Mouse (Mus musculus) embryonic stem cell, embryonic (primary cell): ENCODE measurements around the gene Padi4.

Experiments
- CTCF ChIA-PET, 4 experiments: fragments of 300-600 bp in 2 of 4; fragments of 350-600 bp in 2 of 4; sonication (Branson Sonifier 250); formaldehyde crosslinking; loops; one replicate each; lab custom pipeline; 2022; ENCODE audit warnings: inconsistent platforms in 2 of 4; lab: Charles Lee
- POLR2A ChIA-PET, 4 experiments: fragments of 300-600 bp in 2 of 4; fragments of 350-600 bp in 2 of 4; sonication (Branson Sonifier 250); formaldehyde crosslinking; loops; one replicate each; lab custom pipeline; 2022; ENCODE audit warnings: antibody characterized with exemption in 4 of 4, inconsistent platforms in 1 of 4; lab: Charles Lee

The Padi4 gene

GRCm38 (mm10) chr4:140794678-140795077 is 20.6 kb upstream of the Padi4 start:
- CTCF ChIA-PET: interaction anchor here in 1 of 4 experiments (2.1 kb wide), 2 partner anchors 19 to 108 kb away, joined by 6 read pairs; no protein-coding TSS in a partner anchor
- POLR2A ChIA-PET: no interaction called here

DNA sequence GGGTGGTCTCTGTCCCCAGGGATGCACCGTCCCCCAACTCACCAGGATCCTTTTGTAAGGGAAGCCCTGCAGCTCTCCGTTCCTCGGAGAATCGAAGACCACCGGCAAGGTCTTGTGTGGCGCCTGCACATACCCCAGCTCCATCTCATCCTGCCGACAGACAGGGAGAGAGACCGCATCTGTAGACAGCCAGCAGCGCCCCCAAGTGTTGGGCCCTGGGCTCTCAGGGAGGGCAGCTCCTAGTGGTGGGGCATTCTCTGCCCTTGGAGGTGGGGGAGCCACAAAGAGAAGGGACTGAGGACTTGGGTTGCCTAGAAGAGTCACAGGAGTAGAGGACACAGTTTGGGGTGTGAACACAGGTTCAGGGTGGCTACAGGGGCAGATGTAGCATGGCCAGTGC is 19.8 kb upstream of the Padi4 start:
- POLR2A ChIA-PET: interaction anchor here in 3 of 4 experiments (0.5 to 0.7 kb wide), 4 partner anchors 22 to 191 kb away, joined by 3 to 5 read pairs (median 4); no protein-coding TSS in a partner anchor
- CTCF ChIA-PET: interaction anchor here (0.6 to 2.1 kb wide), 29 partner anchors 8 to 999 kb away, joined by 3 to 7 read pairs (median 4); partner anchors contain the start of genes Casp9 (in 1 of the 4) and Crocc (in 1 of the 4)

DNA sequence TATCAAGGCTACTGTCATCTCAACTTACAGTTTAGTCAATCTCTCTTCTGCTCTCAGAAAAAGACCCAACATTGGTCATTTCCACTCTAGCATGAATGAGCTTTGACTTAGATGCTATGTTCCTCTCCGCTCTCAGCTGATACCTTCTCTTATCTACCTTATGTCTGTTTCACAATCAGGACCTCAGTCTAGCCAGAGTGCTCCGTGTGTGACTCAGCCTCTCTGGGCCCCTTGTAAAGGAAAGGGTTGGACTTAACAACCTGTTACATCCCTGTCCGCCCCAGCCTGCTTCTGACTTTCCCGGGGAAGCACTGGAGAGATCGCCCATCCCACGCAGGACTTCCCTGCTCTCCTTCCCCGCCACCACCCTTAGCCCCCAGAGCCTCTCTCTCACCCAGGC is 18.5 kb upstream of the Padi4 start:
- CTCF ChIA-PET: interaction anchor here in 2 of 4 experiments (1.1 to 1.3 kb wide), 2 partner anchors 10 to 141 kb away, joined by 3 to 7 read pairs; no protein-coding TSS in a partner anchor
- POLR2A ChIA-PET: interaction anchor here in 1 of 4 experiments (0.6 kb wide), 1 partner anchor 1067 kb away, joined by 3 read pairs; no protein-coding TSS in a partner anchor

- POLR2A ChIA-PET: interaction anchor here in 2 of 4 experiments (0.6 to 1.5 kb wide), 7 partner anchors 19 to 111 kb away, joined by 3 to 4 read pairs (median 3); partner anchors contain the start of gene Padi3 (in 1 of the 2)
- CTCF ChIA-PET: interaction anchor here in 2 of 4 experiments (0.6 to 3.5 kb wide), 11 partner anchors 19 to 989 kb away, joined by 3 to 21 read pairs (median 4); partner anchors contain the start of gene Padi3 (in 1 of the 2)
These were observed 17.0 kb upstream of the Padi4 start for GRCm38 (mm10) chr4:140791071-140791470.

DNA sequence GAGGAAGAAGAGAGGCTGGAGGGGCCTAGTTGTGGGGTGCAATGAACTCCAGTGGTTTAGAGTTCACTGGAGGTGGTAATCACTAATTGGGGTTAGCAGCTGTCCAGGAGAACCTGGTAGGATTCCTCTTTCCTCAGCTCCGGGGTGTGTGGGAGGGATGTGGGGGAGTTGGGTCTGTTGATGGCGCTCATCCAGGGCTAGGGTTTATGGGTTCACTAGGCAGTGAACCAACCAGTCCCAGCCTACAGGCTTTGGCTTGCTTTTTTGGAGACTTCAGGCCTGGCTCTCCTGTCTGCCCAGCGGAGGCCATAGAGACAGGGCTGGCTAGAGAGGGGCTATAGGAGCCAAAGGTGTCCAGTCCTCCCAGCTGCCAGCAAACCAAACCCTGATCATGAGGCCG is 15.9 kb upstream of the Padi4 start:
- ChIA-PET CTCF (interaction anchor here (0.6 to 3.5 kb wide), 10 partner anchors 27 to 564 kb away, joined by 3 to 21 read pairs (median 7); no protein-coding TSS in a partner anchor), POLR2A (interaction anchor here in 1 of 4 experiments (0.7 to 0.8 kb wide), 2 partner anchors 19 to 89 kb away, joined by 3 read pairs; partner anchors contain the start of gene Rcc2)

DNA sequence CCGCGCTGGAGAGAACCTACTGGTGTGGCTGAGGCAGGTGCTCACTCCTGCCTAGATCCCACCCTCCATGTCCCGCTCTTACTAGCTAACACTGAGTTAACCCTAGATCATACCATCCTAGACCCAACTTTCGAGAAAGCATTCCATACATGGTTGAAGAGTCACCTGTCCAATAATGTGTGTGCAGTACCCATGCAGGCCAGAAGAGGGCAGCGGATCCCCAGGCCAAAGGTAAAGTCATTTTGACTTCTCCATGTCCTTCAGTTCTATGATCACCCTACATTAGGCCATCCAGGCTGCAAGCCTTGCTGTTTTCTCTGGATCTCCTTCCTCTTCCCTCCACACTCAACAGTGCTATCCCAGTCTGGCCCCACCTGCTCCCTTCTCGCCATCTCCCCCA is 14.9 kb upstream of the Padi4 start:
- POLR2A ChIA-PET: interaction anchor here in 3 of 4 experiments (0.7 to 1.4 kb wide), 7 partner anchors 9 to 116 kb away, joined by 3 to 5 read pairs (median 3); no protein-coding TSS in a partner anchor
- CTCF ChIA-PET: interaction anchor here (0.5 to 3.5 kb wide), 24 partner anchors 9 to 300 kb away, joined by 3 to 21 read pairs (median 4); partner anchors contain the start of gene Padi4 (in 1 of the 4)

DNA sequence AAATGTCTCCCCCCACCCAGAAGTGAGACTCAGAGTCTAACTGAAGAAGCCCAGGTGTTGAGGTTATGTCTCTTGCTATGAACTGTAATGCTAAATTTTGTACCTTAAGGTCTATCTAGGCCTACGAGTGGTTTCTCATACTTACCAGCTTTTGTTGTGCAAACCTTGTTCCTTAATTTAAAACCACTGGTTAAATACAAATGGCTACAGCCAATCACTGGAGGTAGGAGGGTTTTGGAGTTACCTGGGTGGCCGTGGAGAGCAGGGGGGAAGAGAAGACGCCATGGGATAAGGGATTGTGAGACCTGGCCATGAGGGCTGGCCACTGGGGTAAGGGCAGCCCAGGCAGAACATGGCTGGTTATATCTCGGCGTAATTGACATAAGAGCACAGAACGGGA is 14.2 kb upstream of the Padi4 start:
- ChIA-PET POLR2A (interaction anchor here in 3 of 4 experiments (0.6 to 1.4 kb wide), 6 partner anchors 8 to 131 kb away, joined by 3 to 5 read pairs (median 3); no protein-coding TSS in a partner anchor), CTCF (interaction anchor here (0.5 to 3.5 kb wide), 23 partner anchors 8 to 301 kb away, joined by 3 to 21 read pairs (median 4); partner anchors contain the start of gene Padi4 (in 1 of the 4))

GRCm38 (mm10) chr4:140787414-140787813 is 13.4 kb upstream of the Padi4 start:
- ChIA-PET CTCF (interaction anchor here (0.6 to 2.7 kb wide), 9 partner anchors 17 to 244 kb away, joined by 3 to 11 read pairs (median 4); no protein-coding TSS in a partner anchor), POLR2A (interaction anchor here in 1 of 4 experiments (1.4 to 1.5 kb wide), 2 partner anchors 17 to 169 kb away, joined by 5 read pairs; no protein-coding TSS in a partner anchor)

GRCm38 (mm10) chr4:140785217-140785616 is 11.2 kb upstream of the Padi4 start:
- ChIA-PET POLR2A (interaction anchor here in 2 of 4 experiments (0.5 to 1.7 kb wide), 6 partner anchors 11 to 187 kb away, joined by 3 to 6 read pairs (median 3); no protein-coding TSS in a partner anchor), CTCF (interaction anchor here (0.6 to 1.7 kb wide), 21 partner anchors 8 to 1662 kb away, joined by 3 to 13 read pairs (median 3); partner anchors contain the start of gene Padi4 (in 1 of the 4))

GRCm38 (mm10) chr4:140784292-140784945 is 10.4 kb upstream of the Padi4 start:
- CTCF ChIA-PET: interaction anchor here (0.6 to 1.7 kb wide), 16 partner anchors 9 to 782 kb away, joined by 3 to 11 read pairs (median 4); partner anchors contain the start of gene Padi4 (in 1 of the 4)
- POLR2A ChIA-PET: interaction anchor here in 1 of 4 experiments (0.5 to 1.5 kb wide), 3 partner anchors 36 to 187 kb away, joined by 3 to 4 read pairs (median 4); no protein-coding TSS in a partner anchor

DNA sequence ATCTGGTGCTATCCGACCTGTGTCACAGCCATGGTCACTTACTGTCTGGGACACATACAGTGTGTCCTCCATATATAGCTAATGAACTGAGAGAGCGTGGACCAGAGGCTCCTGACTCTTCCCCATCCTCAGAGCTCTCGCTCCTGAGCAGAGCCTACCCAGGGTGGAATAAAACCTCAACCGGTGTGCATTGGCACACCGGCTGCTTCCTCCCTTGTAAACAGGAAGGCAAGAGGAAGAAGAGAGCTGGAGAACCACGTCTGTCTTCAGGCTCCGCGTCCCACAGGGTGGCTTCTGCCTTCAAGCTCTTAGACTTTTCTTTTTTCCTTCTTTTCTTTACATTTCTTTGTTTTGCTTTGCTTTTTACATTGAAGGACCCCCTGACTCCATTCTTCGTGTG is 8.8 kb upstream of the Padi4 start:
- ChIA-PET CTCF (no interaction called here), POLR2A (no interaction called here)

GRCm38 (mm10) chr4:140780507-140780906 is 6.5 kb upstream of the Padi4 start:
- CTCF ChIA-PET: interaction anchor here (0.8 to 1.8 kb wide), 6 partner anchors 8 to 122 kb away, joined by 3 to 6 read pairs (median 4); no protein-coding TSS in a partner anchor
- POLR2A ChIA-PET: interaction anchor here in 2 of 4 experiments (0.6 to 1.2 kb wide), 2 partner anchors 8 to 79 kb away, joined by 3 read pairs; no protein-coding TSS in a partner anchor

GRCm38 (mm10) chr4:140779803-140780397 is 5.9 kb upstream of the Padi4 start:
- POLR2A ChIA-PET: interaction anchor here in 2 of 4 experiments (0.6 to 1.2 kb wide), 2 partner anchors 9 to 79 kb away, joined by 3 read pairs; no protein-coding TSS in a partner anchor
- CTCF ChIA-PET: interaction anchor here (0.6 to 1.8 kb wide), 12 partner anchors 8 to 1238 kb away, joined by 3 to 8 read pairs (median 4); no protein-coding TSS in a partner anchor

DNA sequence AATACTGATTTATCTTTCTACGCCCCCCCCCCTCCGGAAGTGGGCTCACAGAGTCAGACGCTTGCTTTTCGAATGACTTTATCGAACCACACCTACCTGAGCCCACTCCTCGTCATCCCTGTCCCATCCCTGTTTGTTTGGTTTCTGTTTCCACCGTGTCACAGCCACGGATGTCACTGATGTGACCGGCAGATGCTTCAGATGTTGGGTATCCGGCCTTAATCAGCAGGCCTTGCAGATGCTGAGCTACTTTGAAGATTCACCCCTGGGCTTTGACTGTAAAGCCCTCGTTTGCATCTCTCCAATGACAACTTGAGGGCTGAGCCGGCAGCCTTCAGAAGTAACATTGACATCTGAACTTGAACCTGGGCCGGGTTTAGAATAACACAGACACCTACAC is 2.6 kb upstream of the Padi4 start:
- CTCF ChIA-PET: interaction anchor here in 1 of 4 experiments (0.7 kb wide), 1 partner anchor 259 kb away, joined by 4 read pairs; no protein-coding TSS in a partner anchor
- POLR2A ChIA-PET: interaction anchor here in 1 of 4 experiments (0.7 kb wide), 1 partner anchor 263 kb away, joined by 3 read pairs; no protein-coding TSS in a partner anchor

DNA sequence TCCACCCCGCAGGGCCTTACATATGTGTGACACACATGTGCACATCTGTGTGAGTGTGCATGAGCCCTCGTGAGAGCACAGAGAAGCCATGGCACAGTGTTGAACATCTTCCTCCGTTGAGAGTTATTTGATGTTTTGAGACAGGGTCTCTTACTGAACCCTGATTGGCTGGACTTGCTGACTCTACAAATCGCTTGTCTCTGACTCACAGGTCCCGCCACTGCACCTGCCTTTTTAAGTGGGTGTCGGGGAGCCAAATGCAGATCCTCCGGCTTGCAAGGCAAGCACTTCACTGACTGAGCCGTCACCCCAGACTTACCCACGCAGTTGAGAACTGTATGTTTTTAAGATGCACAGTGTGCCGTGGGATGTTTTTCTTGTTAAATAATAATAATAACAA is 1.8 kb upstream of the Padi4 start:
- ChIA-PET CTCF (no interaction called here), POLR2A (interaction anchor here in 3 of 4 experiments (0.6 to 0.7 kb wide), 3 partner anchors 126 to 683 kb away, joined by 3 to 5 read pairs (median 3); no protein-coding TSS in a partner anchor)

- POLR2A ChIA-PET: interaction anchor here in 1 of 4 experiments (0.9 to 1.4 kb wide), 2 partner anchors 11 to 130 kb away, joined by 3 to 4 read pairs; no protein-coding TSS in a partner anchor
- CTCF ChIA-PET: interaction anchor here in 2 of 4 experiments (0.5 to 1.0 kb wide), 4 partner anchors 9 to 87 kb away, joined by 3 to 4 read pairs (median 3); no protein-coding TSS in a partner anchor
These were observed 857 bp upstream of the Padi4 start for GRCm38 (mm10) chr4:140774893-140775292.

DNA sequence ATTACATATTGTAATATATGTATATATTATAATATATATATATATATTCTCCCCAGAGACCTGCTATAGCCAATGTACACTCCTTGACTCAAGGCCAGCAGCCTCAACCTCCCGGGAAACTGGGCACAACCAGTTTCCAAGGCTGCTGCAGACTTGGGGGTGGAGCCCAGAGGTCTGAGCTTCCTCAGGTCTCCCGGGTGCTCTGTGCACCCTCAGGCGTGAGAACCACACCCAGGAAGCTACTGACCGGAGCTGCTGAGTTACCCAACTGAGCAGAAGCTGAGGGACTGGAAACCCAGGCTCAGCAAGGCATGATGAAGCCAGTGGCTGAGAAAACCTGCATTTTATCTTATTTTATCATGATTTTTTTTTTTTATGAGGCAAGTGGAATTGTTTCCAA is 2.9 kb downstream of the Padi4 start:
- CTCF ChIA-PET: interaction anchor here (0.6 to 1.7 kb wide), 8 partner anchors 8 to 366 kb away, joined by 3 to 8 read pairs (median 4); no protein-coding TSS in a partner anchor
- POLR2A ChIA-PET: interaction anchor here in 3 of 4 experiments (0.6 to 1.9 kb wide), 13 partner anchors 15 to 486 kb away, joined by 3 to 6 read pairs (median 4); partner anchors contain the start of gene Rcc2 (in 1 of the 3)
